Mouse (Mus musculus): Measurements from ENCODE around the gene Rpl3. TPM values are rescaled to one million over a fixed set of nuclear protein-coding genes. Genes with fewer than 3 reads are reported as not detected.

Rpl3 gene
- 678 and 692 TPM in 2 replicates for polyA plus RNA-seq (2012; rRNA removed)

DNA sequence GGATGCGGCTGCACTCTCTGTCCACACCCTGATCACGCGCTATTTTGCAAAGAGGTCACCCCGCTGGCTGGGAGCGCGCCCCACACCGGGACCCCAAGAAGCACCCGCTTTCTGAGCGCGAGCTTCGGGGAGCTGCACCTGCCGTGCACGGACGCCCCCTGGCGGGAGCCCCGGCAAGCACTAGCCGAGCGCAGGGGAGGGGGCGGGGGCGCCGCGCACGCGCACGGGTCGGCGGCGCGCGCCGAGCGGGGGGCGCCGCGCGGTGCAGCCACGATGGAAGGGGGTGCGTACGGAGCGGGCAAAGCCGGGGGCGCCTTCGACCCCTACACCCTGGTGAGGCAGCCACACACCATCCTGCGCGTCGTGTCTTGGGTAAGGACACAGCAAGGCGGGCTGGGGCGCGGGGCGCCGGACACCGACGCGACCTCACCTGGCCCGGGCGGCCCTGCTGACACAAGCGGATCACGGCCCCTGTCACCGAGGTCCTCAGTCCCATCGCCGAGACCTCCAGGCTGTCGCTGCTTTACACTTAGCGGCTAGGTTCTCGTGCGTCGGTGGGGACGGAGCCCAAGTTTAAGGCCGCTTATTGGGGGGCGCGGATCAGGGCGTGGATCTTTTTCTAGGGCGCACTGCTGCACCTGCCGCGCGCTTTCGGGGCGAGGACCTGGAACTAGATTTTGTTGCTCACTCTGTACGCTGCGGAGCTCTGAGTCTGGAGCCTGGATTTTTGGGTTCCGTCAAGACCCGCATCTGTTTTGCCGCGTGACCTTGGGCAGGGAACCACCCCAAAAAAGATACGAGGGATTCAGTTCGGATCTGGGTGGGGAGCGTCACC, at the start of gene Rpl3, which contains the start of gene Syngr1:
Gene Rpl3, minus strand, starts transcription at position 748 of the 835 bp plus-strand sequence.
Gene Syngr1, plus strand, starts transcription at position 214 of the 835 bp plus-strand sequence.
- DNase-seq: peak; percentile 86 to 91
- peak within 1 kb of the TSS; percentile 83 for H3K4me3 ChIP-seq (replicated peaks; ENCODE audit: insufficient read depth, low read depth, low read length)
- under 1% methylated on average over 76 of the region's 86 CpGs for WGBS
- peak; percentile 71 for TF ChIP-seq CTCF (IDR thresholded peaks at IDR 0.05; ENCODE audit: borderline replicate concordance, insufficient read depth, low read depth, low read length)
- peak; percentile 59; the same call in 1 of the 2 replicates for TF ChIP-seq POLR2A (IDR thresholded peaks at IDR 0.05; ENCODE audit: borderline replicate concordance, insufficient read depth, low read length)
- peak within 1 kb of the TSS; percentile 98 for H3K27ac ChIP-seq (ENCODE audit: insufficient read depth, low read length)
- H3K27me3 ChIP-seq (ENCODE audit: control insufficient read depth, insufficient read depth, low read length): no peaks in the 10 kb centered on the region
- peaks cover 23% of the 10 kb centered on the region for H3K4me1 ChIP-seq (ENCODE audit: control insufficient read depth, insufficient read depth, low read length)

DNA sequence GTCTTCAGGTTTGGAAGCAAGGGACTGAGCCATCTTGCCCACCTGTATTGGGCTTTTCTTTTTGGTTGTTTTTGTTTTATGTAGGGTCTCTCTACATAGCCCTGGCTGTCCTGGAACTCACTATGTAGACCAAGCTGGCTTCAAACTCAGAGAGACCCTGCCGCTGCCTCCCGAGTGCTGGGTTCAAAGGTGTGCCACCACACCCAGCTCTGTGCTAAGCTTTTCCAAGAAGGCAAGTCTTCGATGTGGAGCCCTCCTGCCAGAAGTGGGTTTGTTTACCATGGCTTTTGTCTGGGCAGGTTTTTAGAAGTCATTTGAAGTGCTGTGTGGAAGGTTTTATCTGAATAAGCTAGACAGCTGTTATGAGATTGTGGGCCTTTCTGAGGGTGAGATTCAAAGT, 49.2 kb upstream of the Rpl3 start:
- TF ChIP-seq POLR2A (IDR thresholded peaks at IDR 0.05; ENCODE audit: borderline replicate concordance, insufficient read depth, low read length) (no peak), CTCF (IDR thresholded peaks at IDR 0.05; ENCODE audit: borderline replicate concordance, insufficient read depth, low read depth, low read length) (no peak)
- DNase-seq: no peak
- Histone ChIP-seq H3K4me1 (ENCODE audit: control insufficient read depth, insufficient read depth, low read length) (peaks cover 19% of the 10 kb centered on the region), H3K27me3 (ENCODE audit: control insufficient read depth, insufficient read depth, low read length) (no peaks in the 10 kb centered on the region), H3K27ac (ENCODE audit: insufficient read depth, low read length) (no peak overlapping the region), H3K4me3 (replicated peaks; ENCODE audit: insufficient read depth, low read depth, low read length) (no peak overlapping the region)
- 94% methylated on average over 3 of the region's 3 CpGs for WGBS

DNA sequence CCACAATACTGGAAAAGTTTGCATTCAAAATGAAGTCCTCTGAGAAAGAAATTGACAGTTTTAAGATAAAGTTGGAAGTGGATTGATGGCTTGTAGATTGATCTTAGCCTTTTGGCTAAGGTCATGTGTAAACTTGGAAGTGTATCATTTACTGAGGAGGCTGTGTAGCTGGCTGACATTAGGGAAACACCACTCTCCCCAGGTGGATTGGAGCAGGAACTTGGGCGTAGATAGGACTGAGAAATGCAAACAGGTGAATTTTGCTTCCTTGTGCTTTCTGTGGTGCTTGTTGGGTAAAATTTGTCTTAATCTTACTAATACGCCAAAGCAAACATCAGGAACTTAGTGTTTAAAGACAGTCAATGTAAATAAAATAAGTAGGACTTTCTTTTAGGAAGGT, 48.6 kb upstream of the Rpl3 start:
- Histone ChIP-seq H3K4me1 (ENCODE audit: control insufficient read depth, insufficient read depth, low read length) (peaks cover 19% of the 10 kb centered on the region), H3K4me3 (replicated peaks; ENCODE audit: insufficient read depth, low read depth, low read length) (no peak overlapping the region), H3K27ac (ENCODE audit: insufficient read depth, low read length) (no peak overlapping the region), H3K27me3 (ENCODE audit: control insufficient read depth, insufficient read depth, low read length) (no peaks in the 10 kb centered on the region)
- TF ChIP-seq CTCF (IDR thresholded peaks at IDR 0.05; ENCODE audit: borderline replicate concordance, insufficient read depth, low read depth, low read length) (no peak), POLR2A (IDR thresholded peaks at IDR 0.05; ENCODE audit: borderline replicate concordance, insufficient read depth, low read length) (no peak)
- no peak for DNase-seq
- 96% methylated on average over 2 of the region's 2 CpGs for WGBS

DNA sequence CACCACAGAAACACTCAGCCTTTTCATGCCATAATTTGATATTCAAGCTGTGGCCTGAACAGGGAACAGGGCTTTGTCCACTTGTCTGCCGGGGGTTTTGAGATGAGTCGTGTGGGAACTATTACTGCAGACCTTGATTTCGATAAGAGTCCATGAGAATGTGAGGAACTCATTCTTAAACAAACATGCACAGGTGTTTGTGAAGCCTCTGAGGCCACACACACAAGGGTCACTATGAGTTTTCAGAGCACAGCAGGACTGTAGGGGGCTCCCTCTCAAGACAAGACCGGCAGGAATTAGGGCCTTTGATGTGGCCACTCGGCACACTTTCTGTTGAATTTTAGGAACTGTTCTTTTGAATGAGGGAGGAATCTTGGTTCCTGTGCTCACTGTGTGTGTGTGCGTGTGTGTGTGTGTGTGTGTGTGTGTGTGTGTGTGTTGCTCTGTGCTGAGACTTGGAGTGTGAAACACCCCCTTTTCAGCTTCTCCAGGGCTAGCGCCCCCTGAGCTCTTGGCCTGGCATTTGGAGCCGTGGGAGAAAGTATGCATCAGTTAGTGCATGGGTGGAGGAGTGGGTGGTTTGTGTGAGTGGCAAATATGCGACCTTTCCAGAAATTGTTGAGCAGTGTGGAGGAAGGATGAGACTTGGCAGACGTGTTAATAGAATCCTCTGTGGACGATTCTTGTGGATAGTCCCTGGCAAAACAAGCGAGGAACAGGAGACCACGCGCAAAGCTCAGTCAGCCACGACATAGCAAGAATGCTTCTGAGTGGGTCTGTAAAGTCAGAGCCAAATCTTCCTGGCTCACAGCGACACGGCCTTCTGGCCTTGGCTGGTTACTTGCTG, 46.5 kb upstream of the Rpl3 start:
- no peak for TF ChIP-seq POLR2A (IDR thresholded peaks at IDR 0.05; ENCODE audit: borderline replicate concordance, insufficient read depth, low read length)
- TF ChIP-seq CTCF (IDR thresholded peaks at IDR 0.05; ENCODE audit: borderline replicate concordance, insufficient read depth, low read depth, low read length): no peak
- no peak overlapping the region for H3K4me3 ChIP-seq (replicated peaks; ENCODE audit: insufficient read depth, low read depth, low read length)
- peak overlapping the region; percentile 58 for H3K27ac ChIP-seq (ENCODE audit: insufficient read depth, low read length)
- H3K4me1 ChIP-seq (ENCODE audit: control insufficient read depth, insufficient read depth, low read length): peaks cover 25% of the 10 kb centered on the region
- H3K27me3 ChIP-seq (ENCODE audit: control insufficient read depth, insufficient read depth, low read length): no peaks in the 10 kb centered on the region
- 20% methylated on average over 17 of the region's 17 CpGs for WGBS
- DNase-seq: peak in 1 of 2 experiments; percentile 35

DNA sequence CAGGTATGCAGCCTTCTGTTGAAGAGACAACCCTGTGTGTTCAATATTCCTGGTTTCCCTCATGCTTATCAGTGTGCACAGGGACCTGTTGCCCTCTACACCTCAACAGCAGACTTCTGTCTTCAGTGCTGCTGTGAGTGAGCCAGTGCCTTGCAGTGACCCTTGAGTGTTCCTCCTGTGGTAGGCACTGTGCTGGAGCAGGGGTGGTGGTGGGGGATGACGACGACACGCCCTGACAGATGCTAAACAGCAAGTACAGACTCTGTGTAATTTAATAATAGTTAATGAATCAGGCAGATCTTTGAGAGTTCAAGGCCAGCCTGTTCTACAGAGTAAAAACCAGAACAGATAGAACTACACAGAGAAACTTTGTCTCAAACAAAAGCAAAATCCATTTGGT, 45.0 kb upstream of the Rpl3 start:
- 90% methylated on average over 3 of the region's 3 CpGs for WGBS
- no peak overlapping the region for H3K27ac ChIP-seq (ENCODE audit: insufficient read depth, low read length)

DNA sequence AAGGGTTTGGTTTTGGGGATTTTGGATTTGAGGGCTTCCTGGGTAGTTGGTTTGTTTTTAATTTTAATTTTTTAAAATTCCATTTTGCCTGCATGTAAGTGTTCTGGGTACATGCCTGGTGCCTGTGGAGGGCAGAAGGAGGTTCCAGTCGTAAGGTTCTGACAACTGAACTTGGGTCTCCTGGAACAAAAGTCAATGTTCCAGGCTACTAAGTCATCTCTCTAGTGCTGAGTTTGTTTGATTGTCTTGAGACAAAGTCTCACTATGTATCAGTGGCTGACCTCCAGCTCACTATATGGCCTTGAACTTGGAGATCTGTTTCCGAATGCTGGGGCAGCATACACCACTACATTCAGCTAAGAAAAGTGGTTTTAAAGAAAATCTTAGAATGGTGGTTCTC, 43.8 kb upstream of the Rpl3 start:
- H3K4me1 ChIP-seq (ENCODE audit: control insufficient read depth, insufficient read depth, low read length): peaks cover 37% of the 10 kb centered on the region
- H3K27ac ChIP-seq (ENCODE audit: insufficient read depth, low read length): no peak overlapping the region
- no peak for DNase-seq
- H3K4me3 ChIP-seq (replicated peaks; ENCODE audit: insufficient read depth, low read depth, low read length): no peak overlapping the region
- WGBS: 74% methylated on average over 2 of the region's 2 CpGs
- H3K27me3 ChIP-seq (ENCODE audit: control insufficient read depth, insufficient read depth, low read length): no peaks in the 10 kb centered on the region
- TF ChIP-seq CTCF (IDR thresholded peaks at IDR 0.05; ENCODE audit: borderline replicate concordance, insufficient read depth, low read depth, low read length) (no peak), POLR2A (IDR thresholded peaks at IDR 0.05; ENCODE audit: borderline replicate concordance, insufficient read depth, low read length) (no peak)

More for the DNA sequence above, 45.0 kb upstream of the Rpl3 start:
- Histone ChIP-seq H3K4me1 (ENCODE audit: control insufficient read depth, insufficient read depth, low read length) (peaks cover 34% of the 10 kb centered on the region), H3K27me3 (ENCODE audit: control insufficient read depth, insufficient read depth, low read length) (no peaks in the 10 kb centered on the region), H3K4me3 (replicated peaks; ENCODE audit: insufficient read depth, low read depth, low read length) (no peak overlapping the region)
- TF ChIP-seq POLR2A (IDR thresholded peaks at IDR 0.05; ENCODE audit: borderline replicate concordance, insufficient read depth, low read length) (no peak), CTCF (IDR thresholded peaks at IDR 0.05; ENCODE audit: borderline replicate concordance, insufficient read depth, low read depth, low read length) (no peak)
- no peak for DNase-seq

DNA sequence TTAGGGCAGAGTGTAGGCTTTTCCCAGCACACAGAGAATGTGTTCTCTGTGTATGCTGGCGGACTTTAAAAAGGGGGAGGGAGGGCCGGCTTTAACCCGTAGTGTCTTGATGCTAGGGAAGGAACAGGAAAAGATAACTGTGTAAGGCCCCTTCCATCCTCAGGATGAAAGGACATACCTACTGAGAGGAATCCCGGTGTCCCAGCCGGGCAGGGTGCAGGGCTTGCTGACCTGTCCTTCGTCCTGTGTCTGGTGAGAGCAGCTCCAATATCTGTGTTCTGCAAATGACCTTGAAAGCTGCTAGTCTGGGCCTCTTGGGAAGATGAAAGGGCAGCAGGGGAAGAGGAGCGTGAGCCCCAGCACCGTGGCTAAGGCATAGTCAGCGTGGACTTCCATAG, 42.8 kb upstream of the Rpl3 start:
- Histone ChIP-seq H3K4me3 (replicated peaks; ENCODE audit: insufficient read depth, low read depth, low read length) (peak overlapping the region; percentile 98), H3K27ac (ENCODE audit: insufficient read depth, low read length) (peak overlapping the region; percentile 100), H3K27me3 (ENCODE audit: control insufficient read depth, insufficient read depth, low read length) (no peaks in the 10 kb centered on the region), H3K4me1 (ENCODE audit: control insufficient read depth, insufficient read depth, low read length) (peaks cover 39% of the 10 kb centered on the region)
- DNase-seq: peak in 1 of 2 experiments; percentile 36
- 38% methylated on average over 9 of the region's 9 CpGs for WGBS
- TF ChIP-seq POLR2A (IDR thresholded peaks at IDR 0.05; ENCODE audit: borderline replicate concordance, insufficient read depth, low read length) (no peak), CTCF (IDR thresholded peaks at IDR 0.05; ENCODE audit: borderline replicate concordance, insufficient read depth, low read depth, low read length) (no peak)

Measured in cerebellum, adult 2 months (tissue).